Mouse (Mus musculus) CD4-positive, CD25-positive, alpha-beta regulatory T cell, adult 2 months (primary cell): ENCODE results near the gene Rad51c.
A peak's percentile ranks its signal among the peaks of the same experiment; 100 is the strongest.

Experiments used
- DNase-seq: peaks from one replicate; pipeline ENCODE4 v3.0.0-alpha.2; 2012; ENCODE audit warnings: low read depth, low spot score

Rad51c gene

GRCm38 (mm10) chr11:87367061-87367460, 37.7 kb downstream of the Rad51c start:
- no peak for DNase-seq

GRCm38 (mm10) chr11:87365120-87365519, 39.6 kb downstream of the Rad51c start:
- no peak for DNase-seq

- no peak for DNase-seq
Observed at GRCm38 (mm10) chr11:87359262-87359612, 45.5 kb downstream of the Rad51c start.

GRCm38 (mm10) chr11:87358331-87359261, 46.2 kb downstream of the Rad51c start, which contains the start of gene Ppm1e:
Gene Ppm1e (minus strand): TSS chr11:87359023.
- peak; percentile 60 for DNase-seq

- DNase-seq: peak; percentile 28
Observed at GRCm38 (mm10) chr11:87357317-87358300, 47.1 kb downstream of the Rad51c start.

GRCm38 (mm10) chr11:87354861-87355260, 49.9 kb downstream of the Rad51c start:
- no peak for DNase-seq

GRCm38 (mm10) chr11:87353646-87354170, 51.0 kb downstream of the Rad51c start:
- DNase-seq: no peak
